Mouse (Mus musculus): ENCODE results near the gene Rdh7.
"Not testable (repeated sequence)": the region's sequence is repeated elsewhere in the genome, so short reads cannot be mapped to it uniquely, and the experiment has no call there.

Rdh7 gene

DNA sequence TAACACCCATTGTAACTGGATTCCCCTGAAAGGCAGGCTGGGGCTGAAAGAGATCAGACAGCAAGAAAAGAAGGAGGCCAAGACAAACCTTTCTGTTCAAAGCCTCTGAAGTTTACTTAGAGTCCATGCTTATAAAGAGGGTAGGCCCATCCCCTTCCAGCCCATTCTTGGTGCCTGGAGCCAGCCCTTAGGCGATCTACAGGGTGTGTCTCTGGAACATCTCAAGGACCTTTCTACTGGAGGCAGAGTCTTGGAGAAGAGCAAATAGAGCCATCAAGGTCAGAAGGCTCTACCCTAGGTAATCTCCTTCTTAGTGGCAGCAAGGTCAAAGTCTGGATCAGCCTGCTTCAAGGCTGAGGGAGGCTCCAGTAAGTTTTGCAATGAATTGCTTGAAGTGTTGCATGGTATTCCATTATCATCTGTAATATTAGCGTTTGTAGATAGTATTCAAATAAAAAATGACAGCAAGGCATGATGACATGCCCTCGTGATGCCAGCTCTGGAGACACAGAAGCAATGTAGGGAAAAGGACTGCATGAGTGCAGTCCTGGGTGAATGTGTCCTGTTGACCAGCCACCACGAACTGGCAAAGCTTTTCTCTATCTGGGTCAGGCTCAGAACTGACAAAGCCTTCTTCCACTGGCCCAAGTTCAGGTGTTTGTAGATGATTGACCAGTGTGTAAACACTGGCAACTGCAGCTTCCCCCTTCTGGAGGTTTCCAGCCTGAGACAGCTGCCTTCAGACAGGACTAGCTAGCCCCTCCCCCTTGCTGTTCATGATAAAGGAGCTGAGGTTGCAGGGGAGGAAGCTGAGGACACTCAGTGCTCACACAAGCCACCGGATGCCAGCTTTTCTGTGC is 4.8 kb upstream of the Rdh7 start:
- peak; percentile 78 for DNase-seq

DNA sequence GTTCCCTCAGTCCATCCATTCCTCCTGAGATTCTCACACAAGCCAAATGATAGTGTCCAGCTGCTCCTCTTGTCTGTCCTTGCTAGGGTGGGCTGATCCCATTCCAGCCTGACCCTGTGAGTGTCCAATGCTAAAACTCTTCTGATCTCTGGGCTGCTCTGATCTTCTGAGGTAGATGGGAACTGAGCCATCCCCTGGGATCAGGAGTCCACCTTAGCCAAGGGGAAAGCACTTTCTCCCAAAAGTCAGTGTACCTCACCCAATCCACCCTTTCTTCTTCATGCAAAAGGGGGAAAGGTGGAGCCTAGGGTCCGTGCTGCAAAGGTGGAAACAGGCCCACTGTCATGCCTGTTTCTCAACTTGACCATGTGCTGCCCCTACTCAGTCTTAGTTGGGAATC is 2.9 kb upstream of the Rdh7 start:
- DNase-seq = no peak

DNA sequence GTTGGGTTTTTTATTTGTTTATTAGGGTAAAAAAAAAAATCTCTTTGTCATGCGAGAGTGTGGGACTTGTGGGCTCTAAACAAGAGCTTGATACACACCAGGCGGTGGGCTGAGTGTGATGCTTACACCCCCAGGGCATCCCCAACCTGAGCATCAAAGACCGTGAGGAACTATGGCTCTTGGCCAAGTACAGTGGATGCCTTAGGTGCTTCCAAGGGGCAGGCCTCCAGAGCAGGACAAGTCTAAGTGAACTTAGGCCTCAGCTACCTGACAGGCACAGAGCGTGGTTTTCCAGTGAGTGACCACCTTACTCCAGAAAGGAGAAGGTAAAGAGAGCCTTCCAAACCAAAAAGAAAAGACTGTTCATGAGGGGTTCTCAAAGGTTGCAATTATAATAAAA is 1.6 kb downstream of the Rdh7 start:
- DNase-seq = peak; percentile 60

DNA sequence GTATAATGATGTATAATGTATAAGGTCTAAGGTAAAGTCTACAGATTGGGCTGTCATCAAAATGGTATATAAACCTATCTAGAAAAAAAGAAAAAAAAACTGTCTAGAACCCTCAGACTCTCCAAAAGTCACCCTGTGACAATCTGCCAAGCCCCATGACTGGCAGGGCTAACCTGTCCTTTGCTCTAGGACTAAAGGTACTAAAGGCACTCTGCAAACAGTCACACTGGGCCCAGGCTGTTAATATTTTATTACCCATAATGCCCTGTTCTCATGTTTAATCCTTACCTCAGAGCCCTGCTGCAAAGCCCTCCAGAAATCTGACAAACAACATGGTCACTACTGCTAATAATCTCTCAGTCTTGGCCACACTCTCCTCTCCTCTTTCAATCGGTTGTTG is 2.1 kb downstream of the Rdh7 start:
- peak; percentile 61 for DNase-seq

DNA sequence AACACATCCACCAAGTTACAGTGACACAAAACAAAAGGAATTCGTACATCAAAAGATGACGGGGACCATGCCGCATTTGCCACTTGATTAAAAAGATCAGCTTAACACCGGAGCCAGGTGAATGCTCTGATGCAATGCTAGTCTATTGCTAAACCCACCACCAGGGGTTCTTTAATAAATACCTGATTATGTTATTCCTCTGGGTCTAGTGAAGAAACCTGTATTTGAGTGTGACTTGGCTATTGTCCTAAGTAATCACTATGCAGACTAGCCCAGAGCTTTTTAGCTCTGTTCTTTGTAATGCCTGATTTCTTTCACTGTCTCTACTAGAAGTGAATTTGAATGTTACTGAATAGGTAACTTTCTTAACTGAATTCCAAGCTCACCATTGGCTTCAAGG is 7.6 kb downstream of the Rdh7 start:
- no peak for DNase-seq

DNA sequence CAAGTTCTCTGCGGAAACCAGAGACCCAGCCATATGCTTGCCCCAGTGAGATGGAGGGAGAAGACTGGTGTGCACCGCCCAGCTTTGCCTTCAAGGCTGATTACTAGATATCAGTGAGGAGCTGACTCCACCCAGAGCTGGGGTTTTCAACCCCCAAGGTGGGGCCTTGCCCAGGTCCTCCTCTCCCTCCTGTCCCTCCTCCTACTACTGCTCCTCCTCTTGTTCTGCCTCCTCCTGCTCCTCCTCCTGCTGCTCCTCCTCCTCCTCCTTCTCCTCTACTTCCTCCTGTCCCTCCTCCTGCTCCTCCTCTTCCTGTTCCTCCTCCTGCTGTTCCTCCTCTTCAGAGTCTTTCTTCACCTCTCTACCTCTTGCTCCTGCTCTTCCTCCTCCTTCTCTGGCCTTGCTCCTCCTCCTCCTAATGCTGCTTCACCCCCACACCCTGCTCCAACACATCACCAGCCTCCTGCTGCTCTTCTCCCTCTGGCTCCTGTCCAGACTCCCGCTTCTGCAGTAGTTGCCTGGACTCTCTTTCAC is 9.4 kb downstream of the Rdh7 start:
- peak; percentile 59 for DNase-seq

DNA sequence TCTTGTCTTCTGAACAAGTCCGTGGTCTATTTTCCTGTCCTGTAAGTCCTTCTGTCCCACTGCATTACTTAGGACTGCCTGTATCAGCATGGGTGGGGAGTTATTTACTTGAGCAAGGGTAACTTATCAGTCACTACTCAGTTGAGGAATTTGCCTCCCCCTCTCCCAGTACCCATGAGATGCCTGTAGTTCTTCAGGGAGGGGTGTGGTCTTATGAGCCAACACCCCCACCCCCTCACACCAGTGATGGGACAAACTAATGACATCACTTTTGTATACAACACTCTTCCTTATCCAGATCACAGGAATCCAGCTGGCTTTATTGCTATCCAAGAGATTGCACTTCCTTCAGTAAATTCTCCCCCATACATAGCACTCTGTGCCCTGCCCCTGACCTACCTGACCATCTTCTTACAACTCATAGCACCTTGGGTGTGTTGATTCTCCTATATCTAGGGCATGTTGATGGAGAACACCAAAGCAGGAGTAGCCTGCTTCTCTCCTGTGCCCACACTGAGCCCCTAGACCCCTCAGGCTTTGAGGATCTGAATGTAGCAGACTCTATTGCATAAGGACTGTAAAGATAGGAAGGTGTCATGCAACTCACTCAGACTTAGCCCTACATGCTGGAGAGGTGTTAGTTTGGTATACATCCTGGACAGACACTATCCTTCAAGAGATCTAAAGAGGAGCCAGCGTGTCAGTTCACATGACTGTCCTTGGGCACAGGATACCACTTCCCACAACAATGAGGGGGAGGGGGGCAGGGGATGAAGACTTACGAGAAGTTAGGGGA is 10.2 kb downstream of the Rdh7 start:
- DNase-seq = no peak

DNA sequence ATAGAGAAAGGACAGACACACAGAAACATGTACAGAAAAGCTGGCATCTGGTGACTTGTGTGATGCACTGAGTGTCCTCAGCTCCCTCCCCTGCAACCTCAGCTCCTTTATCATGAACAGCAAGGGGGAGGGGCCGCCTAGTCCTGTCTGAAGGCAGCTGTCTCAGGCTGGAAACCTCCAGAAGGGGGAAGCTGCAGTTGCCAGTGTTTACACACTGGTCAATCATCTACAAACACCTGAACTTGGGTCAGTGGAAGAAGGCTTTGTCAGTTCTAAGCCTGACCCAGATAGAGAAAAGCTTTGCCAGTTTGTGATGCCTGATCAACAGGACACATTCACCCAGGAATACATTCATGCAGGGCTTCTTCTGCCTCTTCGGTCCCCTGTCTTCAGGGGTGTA is 10.9 kb downstream of the Rdh7 start:
- peak; percentile 87 for DNase-seq

DNA sequence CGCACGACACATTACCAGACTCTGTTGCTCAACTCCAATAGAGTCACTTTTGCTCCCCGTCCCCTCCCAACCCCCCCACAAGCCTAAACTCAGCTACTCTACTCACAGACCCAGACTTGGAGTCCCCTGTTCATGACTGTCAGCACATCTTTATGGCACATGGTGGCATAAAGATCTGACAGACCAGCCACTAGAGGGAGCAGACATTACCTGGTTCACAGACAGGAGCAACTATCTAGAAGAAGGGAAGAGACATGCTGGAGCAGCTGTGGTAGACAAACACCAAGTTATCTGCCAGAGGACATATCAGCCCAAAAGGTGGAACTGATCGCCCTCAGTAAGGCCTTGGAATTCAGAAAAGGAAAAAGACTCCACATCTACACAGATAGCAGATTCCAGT is 16.1 kb downstream of the Rdh7 start:
- DNase-seq = peak; percentile 54

DNA sequence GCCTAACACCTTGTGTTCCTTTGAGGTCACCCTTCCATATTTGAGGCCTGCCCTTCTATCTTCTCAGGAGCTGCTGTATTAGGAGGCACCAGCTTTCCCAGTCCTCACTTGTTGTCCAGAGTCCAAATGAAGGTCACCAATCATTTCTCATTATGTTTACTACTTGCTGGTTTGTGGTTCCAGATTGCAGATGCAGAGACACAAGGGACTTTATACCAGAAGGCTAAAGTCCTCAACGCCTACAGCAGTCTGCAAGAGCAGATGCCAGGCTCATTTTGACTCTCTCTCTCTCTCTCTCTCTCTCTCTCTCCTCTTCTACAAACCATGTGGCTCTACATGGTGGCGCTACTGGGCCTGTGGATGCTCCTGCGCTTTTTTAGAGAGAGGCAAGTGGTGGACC is 22.4 kb downstream of the Rdh7 start, which contains the start of gene Rdh16f2:
TSS of gene Rdh16f2 (plus strand) at position 243 of the 400 bp plus-strand sequence.
- DNase-seq = no peak

DNA sequence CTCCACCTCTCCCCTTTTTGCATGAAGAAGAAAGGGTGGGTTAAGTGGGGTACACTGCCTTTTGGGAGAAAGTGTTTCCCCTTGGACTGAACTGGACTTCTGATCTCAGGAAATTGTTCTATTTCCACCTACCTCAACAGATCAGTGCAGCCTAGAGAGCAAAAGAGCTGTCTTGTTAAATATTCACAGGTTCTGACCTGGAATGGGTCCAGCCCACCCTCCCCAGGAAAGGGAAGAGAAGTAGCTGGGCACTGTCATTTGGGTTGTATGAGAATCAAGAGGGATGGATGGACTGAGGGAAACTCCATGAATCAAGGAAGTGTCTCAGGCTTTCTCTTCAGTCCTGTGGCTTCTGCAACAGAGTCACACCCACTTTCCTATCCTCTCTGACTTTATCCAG is 23.7 kb downstream of the Rdh7 start:
- peak; percentile 79 for DNase-seq

DNA sequence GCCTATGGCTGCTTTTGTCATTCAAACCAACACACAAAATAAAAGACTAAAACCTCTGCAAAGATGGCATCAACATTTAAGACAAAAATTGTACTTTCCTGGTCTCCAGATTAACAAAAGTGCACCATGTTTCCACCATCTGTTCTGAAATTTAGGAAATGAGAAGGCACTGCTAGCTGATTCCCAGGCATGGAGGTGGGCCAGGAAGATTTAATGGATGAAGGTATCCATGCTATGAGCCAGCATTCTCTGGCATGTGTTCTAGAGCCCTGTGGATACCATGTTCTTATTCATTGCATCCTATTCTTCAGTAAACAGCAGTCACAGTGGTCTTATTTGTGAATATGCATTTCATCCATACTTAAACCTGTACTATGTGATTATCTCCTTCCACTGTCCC is 32.2 kb downstream of the Rdh7 start:
- DNase-seq = no peak

DNA sequence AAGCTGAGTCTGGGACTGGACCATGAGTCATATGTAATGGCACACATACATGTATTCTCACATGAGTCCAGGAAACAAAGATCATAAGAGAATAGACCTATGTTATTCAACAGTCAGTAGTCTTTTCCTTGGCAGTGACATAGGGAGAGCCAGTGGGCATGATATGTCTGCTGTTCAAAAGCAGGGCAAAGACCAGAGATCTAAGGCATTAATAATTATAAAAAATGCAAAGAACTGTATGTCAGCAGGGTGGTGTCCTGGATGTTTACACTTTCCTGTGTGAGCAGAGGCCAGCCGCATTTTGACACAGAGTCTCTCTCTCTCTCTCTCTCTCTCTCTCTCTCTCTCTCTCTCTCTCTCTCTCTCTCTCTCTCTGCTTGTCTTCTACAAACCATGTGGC is 39.0 kb downstream of the Rdh7 start, which contains the start of gene Rdh19:
TSS of gene Rdh19 (plus strand) at position 301 of the 400 bp plus-strand sequence.
- DNase-seq = peak; percentile 27

DNA sequence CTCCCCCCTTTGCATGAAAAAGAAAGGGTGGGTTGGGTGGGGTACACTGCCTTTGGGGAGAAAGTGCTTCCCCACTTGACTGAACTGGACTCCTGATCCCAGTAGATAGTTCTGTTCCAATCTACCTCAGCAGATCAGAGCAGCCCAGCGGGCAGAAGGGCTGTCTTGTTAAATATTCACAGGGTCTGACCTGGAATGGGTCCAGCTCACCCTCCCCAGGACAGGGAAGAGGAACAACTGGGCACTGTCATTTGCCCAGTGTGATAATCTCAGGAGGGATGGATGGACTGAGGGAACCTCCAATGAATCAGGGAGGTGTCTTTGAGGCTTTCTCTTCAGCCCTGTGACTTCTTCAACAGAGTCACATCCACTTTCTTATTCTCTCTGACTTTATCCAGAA is 40.5 kb downstream of the Rdh7 start:
- DNase-seq = peak; percentile 90

DNA sequence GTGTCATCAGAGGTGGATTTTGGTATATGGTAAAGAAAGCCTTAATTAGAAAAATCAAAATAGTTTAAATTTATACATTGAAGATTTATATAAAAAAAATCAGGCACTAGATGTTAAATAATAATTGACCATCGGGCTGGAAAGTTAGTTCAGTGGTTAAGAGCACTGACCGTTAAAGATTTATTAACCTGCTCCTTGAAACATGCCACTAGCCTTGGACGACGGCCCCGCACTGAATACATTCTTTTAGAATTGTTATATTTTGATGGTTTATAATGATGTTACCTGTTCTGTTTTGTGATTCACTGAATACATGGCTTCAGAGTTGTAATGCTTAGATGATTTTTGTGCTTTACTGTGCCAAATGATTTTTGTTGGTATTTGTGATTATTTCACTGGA is 42.7 kb downstream of the Rdh7 start:
- DNase-seq = peak; percentile 23

DNA sequence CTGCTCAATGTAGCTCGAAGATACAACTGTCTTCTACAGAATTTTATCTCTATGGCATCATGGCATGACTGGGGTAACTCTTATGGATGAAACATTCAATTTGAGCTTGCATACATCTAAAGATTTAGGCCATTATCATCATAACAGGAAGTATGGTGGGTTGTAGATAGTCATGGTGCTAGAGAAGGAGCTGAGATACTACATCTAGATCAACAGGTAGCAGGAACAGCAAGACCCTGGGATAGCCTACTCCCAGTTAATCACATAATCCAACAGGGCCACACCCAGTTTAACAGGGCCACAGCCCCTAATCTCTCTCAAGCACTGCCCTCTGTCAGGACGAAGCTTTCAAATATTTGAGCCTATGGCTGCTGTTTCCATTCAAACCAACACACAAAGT is 47.8 kb downstream of the Rdh7 start:
- no peak for DNase-seq

DNA sequence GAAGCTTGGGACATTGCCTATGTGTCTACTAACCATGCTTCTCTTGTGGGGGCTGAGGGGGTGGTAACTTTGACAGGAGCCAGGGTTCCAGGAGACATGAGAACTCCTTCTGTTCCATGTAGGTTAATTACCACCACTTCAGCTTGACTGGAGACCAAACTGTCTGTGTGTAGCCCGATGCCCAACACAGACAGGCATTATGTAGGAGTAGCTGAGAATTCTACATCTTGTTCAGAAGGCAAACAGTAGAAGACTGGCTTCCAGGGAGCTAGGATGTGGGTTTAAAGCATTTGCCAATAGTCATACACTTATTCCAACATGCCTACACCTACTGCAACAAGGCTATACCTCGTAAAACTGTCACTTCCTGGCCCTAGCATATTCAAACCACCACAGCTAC is 50.1 kb downstream of the Rdh7 start:
- no peak for DNase-seq

DNA sequence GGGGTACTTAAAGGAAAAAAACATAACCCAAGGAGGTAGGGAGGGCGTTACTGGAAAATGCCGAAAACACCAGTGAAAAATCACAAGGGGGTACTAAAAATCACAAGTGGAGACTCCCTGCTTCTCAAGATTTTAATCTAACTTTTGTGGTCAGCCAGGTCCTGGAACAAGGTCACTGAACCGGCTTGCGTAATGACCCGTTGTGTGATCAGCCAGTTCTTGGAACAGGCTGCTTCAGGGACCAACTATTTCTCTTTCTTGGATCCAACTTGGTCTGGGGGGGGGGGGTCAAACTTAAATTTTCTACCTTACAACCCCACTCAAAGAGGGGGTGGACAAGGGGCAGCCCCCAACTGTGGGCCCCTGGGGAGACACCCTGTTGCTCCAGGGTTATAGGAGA is 50.8 kb downstream of the Rdh7 start:
- DNase-seq = not testable (repeated sequence)

DNA sequence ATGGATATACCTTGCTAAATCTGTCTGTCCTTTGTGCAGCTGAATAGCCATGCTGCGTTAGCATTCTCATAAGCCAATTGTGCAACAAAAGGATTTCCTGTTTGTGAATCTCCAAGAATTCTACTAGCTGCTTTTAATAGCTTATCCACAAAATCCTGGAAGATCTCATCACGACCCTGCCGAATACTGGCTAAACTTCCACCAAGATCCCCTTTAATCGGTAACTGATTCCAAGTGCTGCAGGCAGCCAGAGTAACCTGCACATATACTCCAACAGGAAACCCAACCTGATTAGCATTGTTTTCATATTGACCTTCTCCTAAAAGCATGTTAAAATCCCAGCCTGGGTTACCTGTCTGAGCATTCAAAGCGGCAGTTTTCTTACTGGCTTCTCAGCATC is 53.3 kb downstream of the Rdh7 start:
- peak; percentile 65 for DNase-seq

DNA sequence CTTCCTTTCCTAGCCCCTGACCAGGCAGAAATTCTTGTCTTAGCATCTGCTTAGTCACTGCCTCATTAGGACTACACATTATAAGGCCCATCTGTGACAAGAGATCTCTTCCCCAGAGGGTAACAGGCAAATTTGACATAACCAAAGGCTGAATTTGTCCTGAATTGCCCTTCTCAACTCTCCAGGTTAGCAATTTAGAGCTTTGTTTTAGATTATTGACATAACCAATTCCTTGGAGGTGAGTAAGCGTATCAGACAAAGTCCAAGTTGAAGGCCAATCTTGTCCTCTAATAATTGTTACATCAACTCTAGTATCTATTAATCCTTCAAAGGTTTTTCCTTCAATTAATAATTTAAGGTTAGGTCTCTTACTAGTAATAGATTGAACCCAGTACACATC is 54.4 kb downstream of the Rdh7 start:
- peak; percentile 22 for DNase-seq
